17 mouse cellular contexts compared by ENCODE assay signal in genomic region chr13:90466096-90466495, GRCm38 (mm10).
"Had no signal": no experiment of that assay in that cellular context is flagged by ENCODE, and none has a peak within 500 bp of the region (broad histone marks: within the 10 kb centered on the region; RNA-seq: fewer than 3 reads in every experiment).

No protein-coding gene starts in this region.

- H3K27me3 ChIP-seq: limb, embryonic 12.5 days; liver, embryonic 13.5 days; lung, embryonic 15.5 days; midbrain, embryonic 12.5 days; neural tube, embryonic 13.5 days had no signal

- H3K9me3 ChIP-seq: limb, embryonic 12.5 days; liver, embryonic 13.5 days; lung, embryonic 15.5 days; midbrain, embryonic 12.5 days; neural tube, embryonic 13.5 days had no signal

- DNase-seq: kidney, adult 2 months; kidney, postnatal 4 days; liver; liver, embryonic 13.5 days; liver, postnatal 0 days; right cerebral cortex, postnatal 14 days; thymus, postnatal 4 days had no signal

- H3K9ac ChIP-seq: limb, embryonic 12.5 days; liver, embryonic 13.5 days; liver, postnatal 0 days; lung, embryonic 15.5 days; midbrain, embryonic 12.5 days; neural tube, embryonic 13.5 days had no signal

- H3K4me2 ChIP-seq: limb, embryonic 12.5 days; liver, embryonic 13.5 days; lung, embryonic 15.5 days; midbrain, embryonic 12.5 days; neural tube, embryonic 13.5 days had no signal

- H3K27ac ChIP-seq: kidney, postnatal 0 days; layer of hippocampus, adult 2 months; left cerebral cortex, adult 2 months; limb, embryonic 12.5 days; liver, embryonic 13.5 days; lung, embryonic 15.5 days; midbrain, embryonic 12.5 days; neural tube, embryonic 13.5 days; stomach, postnatal 0 days had no signal

- H3K36me3 ChIP-seq: limb, embryonic 12.5 days; liver, embryonic 13.5 days; lung, embryonic 15.5 days; midbrain, embryonic 12.5 days; neural tube, embryonic 13.5 days had no signal

- H3K4me1 ChIP-seq: limb, embryonic 12.5 days; liver, embryonic 13.5 days; midbrain, embryonic 12.5 days; neural tube, embryonic 13.5 days had no signal

- ATAC-seq: intestine, embryonic 16.5 days; liver, postnatal 0 days; midbrain, embryonic 16.5 days had no signal

- H3K4me3 ChIP-seq: layer of hippocampus, adult 2 months; left cerebral cortex, adult 2 months; limb, embryonic 12.5 days; liver, embryonic 13.5 days; lung, embryonic 15.5 days; midbrain, embryonic 12.5 days; neural tube, embryonic 13.5 days had no signal
